Mouse (Mus musculus) bone marrow, adult 2 months (tissue): Measurements from ENCODE around the gene Nup188. TPM values are rescaled to one million over a fixed set of nuclear protein-coding genes. Genes with fewer than 3 reads are reported as not detected.

Experiments
- H3K27ac ChIP-seq: fragments of 200-500 bp; 2 replicates; pipeline ENCODE4 v1.5.1; 2012; ENCODE audit warnings: low read depth, mild to moderate bottlenecking, control low read depth, inconsistent platforms, low read length; ENCODE audit not compliant: control insufficient read depth, poor library complexity, insufficient read depth
- H3K4me1 ChIP-seq: fragments of 200-500 bp; 2 replicates; pipeline ENCODE4 v1.6.1; 2011; ENCODE audit warnings: low read length; ENCODE audit not compliant: control insufficient read depth, insufficient read depth
- H3K4me3 ChIP-seq: fragments of 200-500 bp; replicated peaks from 2 replicates; pipeline ENCODE3; 2011; ENCODE audit warnings: mild to moderate bottlenecking, low read depth, low read length, control low read depth; ENCODE audit not compliant: control insufficient read depth
- CTCF ChIP-seq: fragments of 200-500 bp; IDR thresholded peaks from 2 replicates; pipeline ENCODE4 v1.5.1; 2011; ENCODE audit warnings: low read length, control low read depth; ENCODE audit not compliant: control insufficient read depth, insufficient read depth
- POLR2A ChIP-seq: fragments of 200-500 bp; IDR thresholded peaks from 2 replicates; pipeline ENCODE4 v1.6.1; 2011; ENCODE audit warnings: low read depth, mild to moderate bottlenecking, control low read depth, low read length, borderline replicate concordance; ENCODE audit not compliant: control insufficient read depth
- WGBS: fragments of 180-500 bp; shearing (Covaris S2); methylation state at CpG from one replicate; pipeline ENCODE4 v1.1.7; 2018; 5-methylcytosine and 5-hydroxymethylcytosine counted together
- polyA plus RNA-seq: library from polyadenylated mRNA; stranded (reverse); fragments of >200 nt; gene quantifications from 2 replicates; pipeline ENCODE4 v1.2.4, GENCODE M21; 2011; ENCODE audit warnings: low replicate concordance; ENCODE audit not compliant: missing spikeins, insufficient read depth, insufficient read length

Nup188 gene
- polyA plus RNA-seq, 1 experiment: 27.3 TPM

DNA sequence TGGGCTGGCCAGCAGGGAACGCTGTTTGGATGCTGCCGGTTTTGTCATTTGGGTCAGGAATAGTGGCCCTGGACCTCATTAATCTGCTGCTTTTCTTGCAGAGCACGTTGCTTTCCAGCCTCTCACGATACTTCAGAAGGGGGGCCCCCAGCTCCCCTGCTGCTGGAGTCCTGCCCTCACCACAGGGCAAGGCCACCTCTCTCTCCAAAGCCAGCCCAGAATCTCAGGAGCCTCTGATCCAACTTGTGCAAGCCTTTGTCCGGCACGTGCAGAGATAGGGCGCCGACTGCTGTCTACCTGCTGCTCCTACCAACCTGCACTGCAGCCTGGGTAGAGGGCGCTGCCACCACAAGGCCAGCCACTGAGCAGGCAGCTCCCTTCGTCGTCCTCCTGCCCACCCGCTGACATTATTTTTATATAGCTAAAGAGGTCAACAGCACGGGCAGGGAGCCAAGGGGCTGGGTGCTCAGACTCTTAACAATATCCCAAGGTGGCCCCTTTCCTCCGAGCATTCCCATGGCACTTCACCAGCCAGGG lies 57.5 kb downstream of the Nup188 start:
- WGBS: 82% methylated on average over 14 of the region's 14 CpGs
- Histone ChIP-seq H3K4me1 (no peaks in the 10 kb centered on the region), H3K27ac (no peak overlapping the region), H3K4me3 (no peak overlapping the region)
- TF ChIP-seq CTCF: no peak
- no peak for TF ChIP-seq POLR2A

DNA sequence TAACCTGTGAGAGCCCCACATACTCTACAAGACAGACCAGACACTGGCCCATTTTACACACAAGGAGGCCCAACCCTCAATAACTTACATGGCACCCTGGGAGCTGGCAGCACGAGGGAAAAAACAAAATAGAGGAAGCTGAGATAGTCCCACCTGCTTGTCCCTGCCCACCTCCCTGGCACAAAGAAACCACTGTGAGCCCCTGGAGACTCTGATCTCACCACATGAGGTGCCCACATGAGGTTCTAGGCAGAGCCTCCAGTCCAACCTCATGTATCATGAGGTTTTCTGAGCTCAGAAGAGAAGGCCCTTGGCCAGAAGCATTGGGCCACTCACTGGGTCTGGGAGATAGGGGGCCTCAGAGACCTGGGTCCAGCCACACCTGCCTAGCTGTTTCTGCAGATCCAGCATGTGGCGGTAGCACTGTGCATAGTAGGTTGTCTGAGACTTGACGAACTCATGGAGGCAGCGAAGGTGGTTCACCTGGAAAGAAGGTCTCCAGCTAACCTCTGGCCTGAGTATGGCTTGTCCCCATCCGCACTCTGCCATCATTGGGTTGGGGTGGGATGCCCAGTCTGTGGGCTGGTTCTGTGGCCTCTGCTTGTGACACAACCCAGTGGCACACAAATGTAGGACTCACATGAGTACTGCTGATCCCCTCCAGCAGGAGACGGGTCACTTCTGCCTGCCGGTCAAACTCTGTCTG lies 59.9 kb downstream of the Nup188 start:
- TF ChIP-seq POLR2A (no peak), CTCF (no peak)
- no peak overlapping the region for H3K27ac ChIP-seq
- H3K4me1 ChIP-seq: no peaks in the 10 kb centered on the region; the same call in 1 of the 2 replicates
- H3K4me3 ChIP-seq: no peak overlapping the region
- WGBS: 81% methylated on average over 7 of the region's 7 CpGs

DNA sequence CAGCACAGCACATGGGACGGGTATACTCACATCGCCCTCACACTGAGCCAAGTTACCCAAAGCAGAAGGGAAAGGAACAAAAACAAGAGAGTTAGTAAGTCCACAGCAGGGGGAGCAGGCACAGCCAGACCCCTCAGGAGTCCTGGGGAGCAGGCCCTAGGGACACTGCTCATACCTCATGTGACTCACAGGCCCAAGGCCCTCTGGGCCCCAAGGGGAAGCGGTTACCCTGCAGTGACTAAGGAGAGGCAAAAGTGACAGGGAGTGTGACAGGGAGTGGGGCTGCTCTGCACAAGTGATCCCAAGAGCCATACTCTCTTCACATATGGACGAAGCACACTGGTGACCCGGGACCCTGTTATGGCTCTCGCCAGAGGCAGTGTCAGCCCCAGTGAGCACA lies 63.0 kb downstream of the Nup188 start:
- WGBS: 90% methylated on average over 6 of the region's 6 CpGs
- H3K4me1 ChIP-seq: no peaks in the 10 kb centered on the region; the same call in 1 of the 2 replicates
- TF ChIP-seq POLR2A: no peak
- no peak for TF ChIP-seq CTCF

DNA sequence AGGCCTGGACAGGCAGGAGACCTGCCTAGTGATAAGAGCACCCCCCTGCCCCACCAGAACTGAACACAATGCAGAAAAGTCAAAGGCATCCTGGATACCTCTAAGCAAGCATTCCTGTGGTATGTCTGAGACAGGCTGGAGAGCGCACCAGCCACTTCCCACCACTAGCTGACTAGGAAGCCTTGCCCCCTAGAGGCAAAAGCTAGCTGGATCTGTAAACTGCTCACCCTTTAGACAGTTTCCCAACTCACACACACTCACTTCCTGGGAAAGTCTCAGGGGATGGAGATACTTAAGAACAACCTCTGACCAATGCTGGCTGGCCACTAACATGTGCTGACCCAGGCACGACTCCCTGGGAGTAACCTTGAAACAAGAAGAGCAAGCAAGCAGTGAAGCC lies 65.0 kb downstream of the Nup188 start:
- 93% methylated on average over 2 of the region's 2 CpGs for whole genome bisulfite sequencing
- H3K27ac ChIP-seq: no peak overlapping the region
- H3K4me3 ChIP-seq: no peak overlapping the region
- TF ChIP-seq CTCF (no peak), POLR2A (no peak)
- H3K4me1 ChIP-seq: no peaks in the 10 kb centered on the region; the same call in 1 of the 2 replicates

More for the DNA sequence above, 63.0 kb downstream of the Nup188 start:
- Histone ChIP-seq H3K4me3 (no peak overlapping the region), H3K27ac (no peak overlapping the region)

DNA sequence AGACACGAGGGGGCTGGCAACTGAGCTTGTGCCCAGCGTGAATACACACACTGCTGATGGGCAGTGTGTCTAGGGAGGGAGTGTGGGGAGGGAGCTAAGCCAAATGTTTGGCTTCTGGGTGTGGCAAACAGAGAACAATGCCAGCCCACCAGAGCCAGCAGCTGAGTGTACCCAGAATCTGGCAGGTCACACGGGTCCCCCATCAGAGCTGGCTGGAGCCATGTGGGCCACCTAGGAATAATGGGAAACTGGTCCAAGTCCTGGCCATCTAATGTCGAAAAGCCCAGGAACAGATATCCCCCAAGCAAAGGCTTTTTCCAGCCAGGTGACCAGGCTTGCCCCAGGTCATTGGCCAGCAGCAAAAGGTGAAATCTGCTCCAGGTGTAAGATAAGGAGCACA lies 69.7 kb downstream of the Nup188 start:
- Histone ChIP-seq H3K4me3 (no peak overlapping the region), H3K27ac (no peak overlapping the region), H3K4me1 (no peaks in the 10 kb centered on the region)
- no peak for TF ChIP-seq POLR2A
- no peak for TF ChIP-seq CTCF
- 61% methylated on average over 4 of the region's 4 CpGs for WGBS

DNA sequence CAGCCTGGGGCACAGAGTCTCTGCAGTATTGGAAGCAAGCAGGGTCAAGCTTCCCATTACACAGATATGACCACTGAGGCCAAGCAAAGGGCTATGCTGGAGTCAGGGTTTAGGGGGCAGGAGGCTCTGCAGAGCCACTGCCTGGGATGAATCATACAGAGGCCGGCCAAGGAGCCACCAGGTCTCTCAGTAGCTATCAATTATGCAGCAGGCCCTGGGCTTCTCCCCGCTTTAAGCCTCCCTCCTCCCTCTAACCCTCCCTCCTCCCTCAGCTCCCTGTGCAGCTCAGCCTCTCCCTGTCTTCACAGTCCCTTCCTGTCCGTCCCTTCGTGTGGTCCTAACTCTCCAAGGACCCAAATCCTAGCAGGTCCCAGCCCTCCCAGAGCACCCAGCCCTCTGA lies 70.1 kb downstream of the Nup188 start:
- TF ChIP-seq CTCF (no peak), POLR2A (no peak)
- 74% methylated on average over 4 of the region's 4 CpGs for WGBS
- Histone ChIP-seq H3K27ac (no peak overlapping the region), H3K4me1 (no peaks in the 10 kb centered on the region), H3K4me3 (no peak overlapping the region)

DNA sequence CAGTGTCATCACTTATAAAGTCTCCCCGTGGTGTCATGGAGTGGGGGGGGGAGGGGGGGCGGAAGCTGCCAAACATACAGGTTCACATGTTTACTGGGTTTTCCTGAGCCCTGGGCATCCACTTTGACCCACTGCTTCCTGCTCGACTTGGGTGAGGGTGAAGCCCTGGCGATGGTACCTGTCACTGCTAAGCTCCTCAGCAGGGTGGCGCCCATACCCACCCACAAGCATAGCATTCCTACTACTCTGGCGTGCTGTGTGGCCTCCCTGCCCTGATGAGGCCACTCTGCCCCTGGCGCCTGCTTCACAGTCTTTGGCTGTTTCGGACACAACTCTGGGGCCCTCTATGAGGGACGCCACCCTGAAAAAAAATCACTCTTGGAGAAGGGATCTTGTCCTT lies 70.7 kb downstream of the Nup188 start:
- Histone ChIP-seq H3K27ac (no peak overlapping the region), H3K4me1 (no peaks in the 10 kb centered on the region), H3K4me3 (no peak overlapping the region)
- TF ChIP-seq POLR2A (no peak), CTCF (no peak)
- 75% methylated on average over 9 of the region's 9 CpGs for WGBS

DNA sequence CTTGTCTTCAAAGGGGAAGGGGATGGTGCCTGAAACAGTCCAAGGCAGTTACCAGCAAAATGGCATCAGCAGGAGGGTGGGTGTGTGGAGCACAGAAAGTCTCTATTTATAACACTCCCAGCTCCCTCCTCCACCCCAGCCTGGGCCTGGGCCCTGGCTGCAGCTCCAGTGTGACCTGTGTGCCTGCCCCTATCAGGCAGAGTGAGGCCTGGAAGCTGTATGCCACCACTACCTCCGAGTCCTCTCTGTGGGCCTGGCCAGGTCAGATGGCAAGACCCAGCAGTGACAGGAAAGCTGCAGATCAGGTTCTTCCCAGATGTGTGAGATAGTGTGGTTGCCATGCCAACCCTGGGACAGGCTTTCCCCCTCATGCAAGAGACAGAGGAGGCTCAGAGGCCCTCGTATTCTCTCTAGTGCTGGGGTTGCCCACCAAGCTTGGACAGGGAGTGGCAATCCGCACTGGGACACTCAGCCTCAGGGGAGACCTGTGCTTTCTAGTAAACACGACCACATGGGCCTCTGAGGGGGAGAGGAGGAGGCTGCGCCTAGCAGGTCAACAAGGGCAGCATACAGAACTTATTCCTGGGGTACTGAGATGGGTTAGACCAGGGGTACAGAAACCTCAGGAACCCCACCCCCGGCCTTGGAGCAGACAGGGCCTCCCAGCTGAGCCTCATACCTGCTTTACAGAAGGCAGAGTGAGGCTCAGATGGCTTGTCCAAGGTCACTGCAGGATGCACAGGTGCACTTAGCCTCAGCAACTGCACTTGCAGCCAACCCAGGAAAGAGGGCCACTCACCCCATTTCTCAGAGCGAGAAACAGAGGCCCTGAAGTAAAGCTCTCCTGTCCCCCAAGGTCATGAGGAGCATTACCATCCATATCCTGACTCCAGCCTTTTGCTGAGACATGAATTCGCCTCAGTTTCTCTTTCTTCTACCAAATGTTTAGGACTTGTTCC lies 71.6 kb downstream of the Nup188 start:
- 69% methylated on average over 8 of the region's 8 CpGs for WGBS
- Histone ChIP-seq H3K27ac (no peak overlapping the region), H3K4me1 (no peaks in the 10 kb centered on the region), H3K4me3 (no peak overlapping the region)
- TF ChIP-seq POLR2A (no peak), CTCF (no peak)
